Mouse (Mus musculus): ENCODE data around the gene Bsn. TPM values are rescaled to one million over a fixed set of nuclear protein-coding genes. Genes with fewer than 3 reads are reported as not detected.

Bsn gene
- total RNA-seq, 2 experiments from 2014 or later, result 0.05 to 0.08 TPM

DNA sequence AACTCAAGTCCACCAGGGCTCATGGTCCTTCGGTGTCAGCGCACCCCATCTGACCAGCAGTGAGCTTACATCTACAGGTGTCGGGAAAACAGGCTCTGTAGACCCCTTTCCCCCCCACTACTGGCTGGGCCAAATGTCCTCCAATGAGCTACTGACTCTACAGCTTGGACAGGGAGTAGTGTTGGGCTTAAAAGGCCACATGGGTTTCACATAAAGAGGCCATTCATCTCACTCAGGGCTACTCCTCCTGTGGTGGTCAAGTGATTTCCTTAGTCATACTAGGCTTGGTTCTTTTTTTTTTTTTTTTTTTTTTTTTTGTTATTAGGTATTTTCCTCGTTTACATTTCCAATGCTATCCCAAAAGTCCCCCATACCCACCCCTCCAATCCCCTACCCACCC, 66.3 kb downstream of the Bsn start:
- DNase-seq, result no peak

DNA sequence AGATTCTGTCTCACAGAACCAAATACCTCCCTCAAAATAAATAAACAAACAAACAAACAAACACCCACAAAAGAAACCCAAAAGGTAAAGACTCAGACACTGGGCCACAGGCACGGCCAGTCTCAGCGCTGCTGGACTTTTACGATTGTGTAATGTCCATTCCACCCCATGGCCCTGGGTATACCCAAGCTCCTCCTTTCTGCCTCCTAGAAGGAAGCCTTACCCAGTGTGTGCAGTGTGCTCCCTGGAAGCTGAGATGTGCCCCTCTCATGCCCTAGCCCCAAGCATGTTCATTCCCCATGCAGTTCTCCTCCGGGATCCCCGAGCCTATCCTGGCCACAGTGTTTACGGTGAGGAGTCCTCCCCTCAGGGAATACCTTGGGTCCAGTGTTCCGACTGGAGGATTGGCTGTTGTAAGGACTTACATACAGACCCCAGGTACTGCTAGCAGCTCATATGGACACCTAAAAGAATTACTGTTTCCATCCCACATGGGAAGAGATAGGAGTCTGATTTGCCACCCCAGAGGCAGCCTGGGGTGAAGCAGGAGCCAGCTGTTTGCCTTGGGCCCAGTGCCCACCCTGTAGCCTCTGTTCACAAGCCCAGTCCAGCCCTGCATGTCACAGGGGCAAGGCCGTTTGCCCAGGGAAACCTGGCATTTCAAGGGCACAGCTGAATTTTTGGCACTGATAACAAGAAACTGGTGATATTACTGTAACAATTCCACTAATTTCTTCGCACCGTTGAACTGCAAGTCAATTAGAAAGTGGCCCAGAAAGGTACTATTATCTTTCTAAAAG, 68.8 kb downstream of the Bsn start:
- DNase-seq, result peak; percentile 41

DNA sequence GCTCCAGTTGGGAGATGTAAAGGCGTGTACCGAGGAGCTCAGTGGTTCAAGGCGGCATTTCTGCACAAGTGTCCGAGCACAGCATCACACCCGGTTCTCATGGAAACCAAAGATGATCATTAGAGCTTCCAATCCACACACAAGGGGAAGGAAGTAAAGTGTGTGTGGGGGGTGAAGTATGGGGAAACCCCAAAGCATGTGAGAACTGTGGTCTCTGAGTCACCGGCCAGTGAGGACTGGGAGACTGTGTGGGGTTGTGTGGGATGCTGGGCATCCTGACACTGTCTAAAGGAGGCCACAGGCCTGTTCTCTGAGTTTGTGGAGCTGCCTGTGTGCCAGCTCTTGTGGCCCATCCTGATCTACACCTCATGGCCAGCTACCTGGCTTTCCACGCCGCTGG, 69.5 kb downstream of the Bsn start:
- no peak for DNase-seq

DNA sequence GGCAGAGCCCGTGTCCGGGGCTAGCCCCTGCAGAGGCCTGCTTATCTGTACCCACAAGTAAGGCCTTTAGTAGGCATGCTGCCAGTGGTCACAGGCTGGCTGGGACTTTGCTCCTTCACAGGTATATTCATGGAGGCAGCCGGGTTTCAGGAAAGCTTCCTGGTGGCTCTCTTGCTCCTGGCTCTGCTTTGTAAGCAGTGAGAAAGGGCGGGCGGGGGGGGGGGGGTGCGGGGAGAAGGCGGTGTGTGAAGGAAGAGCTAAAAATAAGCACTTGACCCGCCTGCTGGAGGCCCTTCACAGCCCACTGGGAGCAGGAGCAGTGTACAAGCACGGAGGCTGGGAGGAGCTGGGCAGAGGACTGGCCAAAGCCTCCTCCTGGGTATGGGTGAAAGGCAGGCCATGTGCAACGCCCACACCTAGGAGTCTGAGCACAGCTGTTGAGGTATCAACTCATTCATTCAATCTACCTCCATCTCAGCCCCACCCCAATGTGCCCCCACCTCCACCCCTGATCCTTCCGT, 70.2 kb downstream of the Bsn start:
- DNase-seq, result peak; percentile 78

DNA sequence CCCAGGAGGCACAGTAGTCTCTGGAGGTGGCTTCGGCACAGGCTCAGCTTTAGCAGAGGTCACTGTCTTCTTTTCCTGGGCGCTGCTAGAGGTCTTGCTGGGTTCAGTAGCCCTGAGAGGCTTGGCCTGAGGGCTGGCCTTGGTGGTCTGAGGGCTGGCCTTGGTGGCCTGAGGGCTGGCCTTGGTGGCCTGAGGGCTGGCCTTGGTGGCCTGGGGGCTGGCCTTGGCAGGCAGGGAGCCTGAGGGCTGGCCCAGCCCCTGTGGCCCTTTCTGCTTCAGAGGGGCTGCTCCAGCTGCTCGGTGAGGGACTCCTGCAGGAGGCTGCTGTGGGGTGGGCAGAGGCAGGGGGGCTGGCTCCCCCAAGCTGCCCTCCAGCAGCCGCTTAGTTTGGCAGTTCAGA, 73.0 kb downstream of the Bsn start:
- no peak for DNase-seq

DNA sequence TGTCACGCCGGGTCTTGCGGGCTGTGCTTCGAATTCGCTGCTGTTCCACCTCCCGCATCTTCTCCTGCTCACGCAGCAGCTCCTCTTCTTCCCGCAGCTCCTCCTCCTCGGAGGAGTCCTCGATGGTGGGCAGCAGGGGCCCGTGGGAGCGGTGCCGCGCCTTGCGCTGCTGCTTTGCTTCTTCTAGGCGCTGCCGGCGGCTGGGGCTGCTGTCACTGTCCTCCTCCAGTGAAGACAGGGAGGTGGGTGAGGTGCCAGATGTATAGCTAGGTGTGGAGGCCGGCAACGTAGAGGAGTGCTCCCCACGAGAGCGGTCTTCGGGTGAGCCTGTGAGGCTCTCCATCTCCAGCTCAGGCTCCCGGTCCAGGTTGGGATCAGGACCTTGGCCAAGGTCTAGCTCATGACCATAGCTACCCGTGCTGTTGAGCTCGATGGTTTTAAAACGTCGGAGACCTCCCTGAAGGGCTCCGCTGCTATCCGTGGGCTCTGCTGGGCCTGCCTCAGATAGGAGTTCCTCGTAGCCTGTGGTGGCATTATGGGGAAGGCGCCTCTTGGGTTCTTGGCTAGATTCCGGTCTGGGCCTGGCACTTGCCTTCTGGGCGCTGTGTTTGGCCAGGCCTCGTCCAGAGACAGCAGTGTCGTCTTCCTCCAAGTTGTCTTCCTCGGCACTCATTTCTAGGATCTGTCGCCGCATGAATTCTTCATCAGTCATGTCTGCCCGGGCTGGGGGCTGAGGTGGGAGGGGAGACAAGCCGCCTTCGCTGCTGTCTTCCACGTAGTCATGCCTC, 74.7 kb downstream of the Bsn start:
- DNase-seq, result no peak

DNA sequence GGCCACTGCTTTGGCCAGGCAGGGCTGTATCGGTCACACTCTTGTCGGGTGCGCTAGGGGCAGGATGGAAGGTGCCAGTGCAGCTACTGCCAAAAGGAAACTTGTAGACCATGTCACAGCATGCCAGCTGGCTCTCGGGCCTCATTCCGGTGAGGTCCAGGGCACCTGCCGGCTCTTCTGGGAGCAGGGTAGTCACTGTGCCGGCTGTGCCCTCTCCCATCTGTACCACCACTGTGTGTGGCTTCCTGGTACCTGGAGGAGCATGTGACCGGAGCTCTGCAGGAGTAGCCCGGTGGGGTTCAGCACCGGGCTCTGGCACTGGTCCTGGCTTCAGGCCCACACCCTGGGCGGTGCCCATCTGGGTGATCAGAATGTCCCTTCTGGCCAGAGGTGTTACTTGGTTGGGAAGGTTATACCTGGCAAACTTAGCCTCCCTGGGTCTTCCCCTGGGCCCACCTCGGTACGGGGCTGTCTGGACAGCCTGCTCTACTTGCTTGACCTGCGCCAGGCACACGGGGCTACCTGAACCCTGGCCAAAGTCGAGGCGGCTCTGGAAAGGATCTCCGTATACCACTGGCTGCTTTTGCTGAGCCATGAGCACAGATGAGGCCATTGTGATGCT, 77.4 kb downstream of the Bsn start:
- DNase-seq, result peak; percentile 76

DNA sequence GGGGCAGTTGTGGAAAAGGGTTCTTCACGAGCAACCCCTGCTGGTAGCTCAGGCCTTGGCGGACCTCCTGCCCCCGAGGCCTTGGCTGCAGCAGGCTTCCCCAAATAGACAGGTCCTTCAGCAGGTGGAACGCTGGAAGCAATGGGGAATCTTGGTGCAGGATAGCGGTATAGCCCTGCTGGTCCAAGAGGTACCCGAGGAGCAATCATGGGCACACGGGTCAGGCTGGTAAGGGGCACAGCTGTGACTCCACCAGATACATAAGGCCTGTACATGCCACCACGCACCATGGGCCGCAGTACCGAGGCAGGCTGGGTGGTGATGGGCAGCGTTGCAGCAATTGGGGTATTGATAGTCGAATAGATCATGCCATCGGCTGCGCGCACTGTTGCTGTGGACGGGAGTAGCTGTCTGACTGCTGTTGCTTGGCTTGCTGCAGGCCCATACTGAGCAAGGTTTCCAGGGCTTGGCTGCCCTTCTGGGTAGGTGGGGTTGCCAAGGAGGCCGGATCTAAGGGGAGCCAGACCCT, 78.5 kb downstream of the Bsn start:
- DNase-seq, result no peak

DNA sequence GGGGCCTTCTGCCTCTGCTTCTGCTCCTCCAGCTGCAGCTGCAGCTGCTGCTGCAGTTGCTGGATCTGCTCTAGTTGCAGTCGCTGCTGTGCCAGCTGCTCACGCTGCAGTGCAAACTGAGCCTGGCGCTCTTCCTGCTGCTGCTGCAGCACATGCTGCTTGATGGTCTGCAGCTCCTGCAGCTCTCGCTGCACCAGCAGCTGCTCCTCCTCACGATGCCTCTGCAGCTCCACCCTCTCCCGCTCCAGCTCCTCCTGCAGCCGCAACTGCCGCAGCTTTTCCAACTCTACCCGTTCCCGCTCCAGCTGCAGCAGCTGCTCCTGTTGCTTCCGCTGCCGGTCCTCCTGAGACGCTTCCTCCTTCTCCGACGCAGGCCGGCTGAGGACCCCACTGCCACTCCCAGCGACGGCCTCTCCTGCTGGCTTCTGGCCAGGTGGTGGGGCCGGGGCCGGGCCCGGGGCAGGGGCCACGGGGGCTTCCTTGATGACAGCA, 79.0 kb downstream of the Bsn start:
- DNase-seq, result peak; percentile 19

DNA sequence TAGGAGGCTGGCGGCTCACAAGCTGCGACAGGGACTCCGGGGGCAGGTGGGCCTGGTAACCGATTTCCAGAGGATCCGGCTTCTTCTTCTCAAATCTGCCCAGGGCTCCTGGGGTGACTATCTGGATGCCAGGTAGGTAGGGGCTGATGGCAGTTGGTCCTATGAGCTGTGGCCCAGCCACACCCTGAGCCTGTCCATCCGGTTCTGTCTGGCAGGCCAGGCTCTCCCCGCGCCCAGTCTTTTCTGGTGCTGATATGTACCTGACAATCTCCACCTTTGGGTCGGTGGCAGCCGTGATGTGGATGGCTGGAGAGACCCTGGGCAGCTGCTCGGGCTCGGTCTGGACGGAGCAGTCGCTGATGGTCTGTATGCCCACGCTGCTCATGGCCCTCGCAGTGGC, 80.0 kb downstream of the Bsn start:
- DNase-seq, result no peak

DNA sequence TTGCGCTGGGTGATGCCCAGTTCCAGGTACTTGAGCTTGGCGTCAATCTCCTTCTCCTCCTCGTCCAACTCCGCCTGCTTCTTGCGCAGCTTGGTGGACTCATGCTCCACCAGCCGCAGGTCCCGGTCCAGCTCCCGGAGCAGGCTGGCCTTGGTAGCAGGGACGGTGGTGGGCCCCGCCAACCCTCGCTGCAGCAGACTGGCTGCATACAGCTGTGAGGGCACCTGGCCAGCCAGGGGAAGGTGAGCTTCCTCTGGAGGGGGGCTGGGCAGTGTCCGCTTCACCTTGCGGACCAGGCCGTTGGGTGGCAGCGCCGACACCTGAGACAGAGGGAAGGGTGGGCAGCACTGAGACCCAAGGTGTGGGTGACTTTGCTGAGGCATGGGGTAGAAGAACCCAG, 82.3 kb downstream of the Bsn start:
- DNase-seq, result no peak

DNA sequence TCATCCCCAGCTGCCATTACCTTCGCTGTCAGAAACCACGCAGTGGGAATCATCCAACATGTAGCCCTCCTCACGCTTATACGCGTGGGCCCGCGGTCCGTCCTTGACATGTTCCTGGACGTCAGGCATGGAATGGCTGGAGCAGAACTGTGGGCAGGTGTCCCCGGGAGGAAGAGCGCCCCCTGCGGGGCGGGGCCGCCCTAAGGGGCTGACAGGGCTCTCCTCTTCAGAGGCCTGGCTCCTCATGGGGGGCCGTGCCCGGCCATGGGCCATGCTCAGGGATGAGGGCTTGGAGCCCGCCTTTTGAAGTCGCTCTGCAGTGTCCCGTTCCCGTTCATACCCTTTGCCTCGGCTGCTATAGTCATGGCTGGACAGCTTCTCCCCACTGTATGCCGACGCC, 84.1 kb downstream of the Bsn start:
- DNase-seq, result no peak

DNA sequence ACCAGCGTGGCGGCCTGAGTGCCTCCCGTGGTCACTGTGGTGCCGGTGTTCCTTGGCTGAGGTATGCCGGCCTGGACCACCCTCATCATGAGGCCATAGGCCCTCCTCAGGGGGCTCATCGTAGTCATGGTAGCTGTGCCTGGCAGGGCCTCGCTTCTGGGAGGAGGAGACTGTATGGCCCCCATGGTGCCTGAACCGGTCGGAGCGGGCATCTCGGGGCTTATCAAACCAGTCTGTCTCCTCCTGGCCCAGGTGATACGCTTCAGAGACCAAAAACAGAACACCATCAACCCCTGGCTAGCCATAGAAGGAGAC, 84.7 kb downstream of the Bsn start:
- DNase-seq, result no peak

DNA sequence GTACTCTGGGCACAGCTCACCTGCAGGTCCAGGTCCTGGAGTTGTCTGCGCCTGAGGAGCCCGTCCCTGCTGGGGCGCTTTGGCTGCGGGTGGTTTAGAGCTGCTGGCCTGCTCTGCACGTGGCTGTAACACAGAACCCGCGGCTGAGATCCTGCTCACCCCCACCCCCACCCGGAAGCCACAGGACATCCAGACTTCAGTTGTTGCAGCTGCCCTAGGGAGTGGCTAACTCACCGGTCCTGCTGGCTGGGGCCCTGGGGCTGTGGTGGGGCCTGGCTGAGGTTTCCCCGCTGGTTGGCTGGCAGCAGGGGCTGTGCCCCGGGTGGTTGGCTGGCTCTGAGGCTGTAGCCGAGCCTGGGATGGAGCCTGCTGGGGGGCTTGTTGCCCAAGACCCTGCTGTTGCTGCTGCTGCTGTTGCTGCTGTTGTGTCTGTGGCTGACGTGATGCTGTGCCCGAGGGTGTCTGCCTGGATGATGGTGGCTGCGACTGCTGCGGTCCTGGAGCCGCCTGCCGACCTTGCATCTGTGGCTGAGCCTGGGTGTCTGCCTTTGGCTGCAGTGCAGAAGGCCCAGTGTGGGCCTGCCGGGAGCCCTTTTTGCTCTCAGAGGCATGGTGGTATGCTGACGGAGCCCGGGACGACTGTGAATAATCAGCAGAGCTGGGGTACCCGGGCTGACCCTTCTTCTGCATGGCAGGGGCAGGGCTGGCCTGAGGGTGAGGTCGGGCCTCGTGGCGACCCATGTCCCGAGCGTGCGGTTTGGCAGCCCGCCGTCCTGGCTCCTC, 85.2 kb downstream of the Bsn start:
- DNase-seq, result no peak

DNA sequence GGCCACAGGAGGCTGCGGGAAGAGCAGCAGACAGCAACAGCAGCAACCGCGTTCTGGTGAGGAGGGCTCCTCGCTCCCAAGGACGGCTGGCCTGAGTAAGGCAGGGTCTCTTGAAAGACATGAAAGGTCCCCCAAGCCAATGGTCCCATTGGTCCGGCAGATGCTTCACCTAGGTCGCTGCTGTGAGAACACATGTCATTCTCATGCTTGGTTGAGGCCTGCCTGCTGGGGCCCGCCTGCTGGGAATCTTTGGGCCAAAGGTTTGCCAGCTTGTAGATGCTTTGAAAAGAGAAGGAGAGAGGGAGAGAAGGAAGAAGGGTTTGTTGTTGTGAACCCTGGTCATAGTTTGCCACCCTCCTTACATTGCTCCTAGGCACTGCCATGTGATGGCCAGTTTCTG, 90.6 kb downstream of the Bsn start:
- DNase-seq, result no peak

DNA sequence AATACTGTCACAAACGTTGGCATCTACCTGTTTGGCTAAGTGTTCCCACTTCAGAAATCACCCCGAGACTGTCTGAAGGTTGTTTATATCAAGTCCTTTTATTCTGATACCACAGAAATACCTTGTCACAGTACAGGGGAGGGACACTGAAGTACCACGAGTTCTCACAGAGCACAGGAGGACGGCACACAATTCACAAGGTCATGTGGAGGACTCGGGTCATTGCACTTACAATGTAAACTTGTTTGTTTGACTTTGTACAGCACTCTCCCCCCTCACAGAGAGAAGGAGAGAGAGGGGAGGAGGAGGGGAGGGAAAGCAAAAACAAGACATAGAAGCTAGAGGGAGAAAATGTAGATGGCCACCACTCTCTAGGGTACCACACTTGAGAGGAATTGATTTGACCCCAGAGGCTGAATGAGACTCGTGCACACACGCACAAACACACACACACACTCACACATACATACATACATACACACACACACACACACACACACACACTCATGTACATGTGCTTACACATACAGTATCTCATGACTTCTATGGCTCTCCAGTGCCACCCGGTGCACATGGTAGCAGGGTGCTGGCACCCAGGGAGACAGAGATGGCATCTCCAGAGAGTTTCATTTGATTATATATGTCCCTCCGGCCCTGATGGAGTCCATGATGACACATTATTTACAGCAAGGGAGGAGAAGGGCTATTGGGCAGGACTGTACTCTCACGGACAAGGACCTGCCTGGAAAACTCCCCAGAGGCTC, 94.1 kb downstream of the Bsn start:
- DNase-seq, result no peak

DNA sequence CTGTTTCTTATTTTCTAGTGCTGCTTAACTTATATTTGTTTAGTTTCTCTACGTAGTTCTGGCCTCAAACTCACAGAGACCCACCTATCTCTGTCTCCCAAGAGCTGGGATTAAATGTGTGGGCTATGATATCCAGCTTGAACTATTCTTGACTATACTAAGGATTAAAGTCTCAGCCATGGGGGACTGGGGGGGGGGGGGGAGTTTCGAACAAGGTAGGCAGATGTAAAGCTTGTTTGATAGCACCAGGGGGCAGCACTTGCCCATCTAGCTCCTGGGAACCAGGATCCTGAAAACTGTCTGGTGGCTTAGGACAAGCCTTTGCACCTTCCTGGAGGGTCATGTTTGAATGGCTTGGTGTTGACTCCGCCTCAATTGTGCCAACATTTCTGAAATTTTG, 94.7 kb downstream of the Bsn start:
- no peak for DNase-seq

DNA sequence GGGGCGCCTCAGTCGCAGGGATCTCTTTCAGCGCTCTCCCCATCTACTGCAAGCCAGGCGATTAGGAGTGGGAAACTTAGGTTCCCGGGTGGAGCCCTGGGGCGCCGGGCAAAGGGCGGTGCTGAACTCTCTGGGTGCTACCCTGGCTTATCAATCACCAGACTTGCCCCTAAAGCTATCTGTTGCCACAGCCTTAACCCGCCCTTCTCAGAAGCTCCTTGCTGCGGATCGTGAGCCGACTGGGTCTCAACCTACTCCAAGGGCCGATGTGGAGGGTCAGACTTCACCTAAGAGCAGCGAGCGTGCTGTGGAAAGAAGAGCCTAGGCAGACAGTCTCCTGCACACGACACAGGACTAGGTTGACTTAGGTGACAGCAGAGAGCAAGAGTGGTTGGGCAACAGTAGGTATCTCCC, 95.2 kb downstream of the Bsn start:
- DNase-seq, result no peak

DNA sequence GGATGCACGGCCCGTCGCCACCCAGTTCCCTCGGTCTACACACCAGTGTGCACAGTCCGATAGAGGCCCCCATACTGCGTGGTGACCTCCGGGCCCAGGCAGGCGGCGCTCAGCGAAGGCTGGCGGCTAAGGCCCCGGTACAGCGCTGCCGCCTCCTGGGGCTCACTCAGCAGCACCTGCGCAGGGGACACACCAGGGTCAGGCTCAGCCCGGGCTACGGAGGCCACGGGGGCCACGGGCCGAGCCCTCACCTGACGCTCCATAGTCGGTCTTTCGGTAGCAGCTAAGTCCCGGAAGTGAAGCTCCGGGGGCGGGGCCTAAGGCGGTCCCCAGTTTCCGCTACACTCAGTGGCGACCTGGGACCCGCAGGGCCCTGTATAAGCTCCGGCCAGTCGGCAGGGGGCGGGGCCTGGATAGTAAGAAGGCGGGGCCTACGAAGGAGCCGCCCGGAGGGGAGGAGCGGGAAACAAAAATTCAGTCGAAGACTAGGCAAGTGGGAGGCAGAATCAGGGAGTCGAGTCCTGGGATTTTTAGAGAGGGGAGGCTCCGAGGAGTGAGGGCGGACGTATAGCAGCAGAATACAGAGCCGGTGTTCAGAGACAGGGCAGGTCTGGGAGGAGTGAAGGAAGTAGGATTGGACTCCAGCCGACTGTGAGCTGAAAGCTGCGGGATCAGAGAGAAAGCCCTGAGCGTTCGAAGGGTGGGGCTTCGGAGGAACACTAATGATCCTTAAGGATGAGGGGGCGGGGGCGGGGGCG, 95.8 kb downstream of the Bsn start, which contains the start of gene Apeh:
Apeh (minus strand) TSS at position 423 of the 758 bp plus-strand sequence.
- peak; percentile 93 for DNase-seq

DNA sequence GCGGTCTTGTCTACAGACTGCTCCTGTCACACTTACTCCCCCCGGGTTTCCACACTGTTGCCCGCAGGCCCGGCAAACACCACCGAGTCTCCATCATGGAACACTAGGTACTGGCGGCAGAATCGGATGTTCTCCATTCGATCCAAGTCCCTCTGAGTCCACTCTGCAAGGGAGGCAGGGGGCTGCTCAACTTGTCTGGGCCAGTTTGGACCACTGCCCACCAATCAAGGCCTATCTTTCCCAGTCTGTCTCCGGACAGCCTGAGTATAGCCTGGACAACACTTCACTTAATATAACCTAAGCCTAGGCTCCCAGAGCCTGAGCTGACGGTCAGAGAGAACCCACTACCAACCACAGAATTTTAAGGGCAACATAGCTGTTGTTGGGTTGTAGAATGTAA, 96.6 kb downstream of the Bsn start:
- no peak for DNase-seq

Measured in gastrocnemius, postnatal 25 days (tissue).